Mouse (Mus musculus): Measurements from ENCODE around the gene Smyd3. TPM values are rescaled to one million over a fixed set of nuclear protein-coding genes. Genes with fewer than 3 reads are reported as not detected.

Smyd3 gene
- polyA plus RNA-seq, 1 experiment from 2014 or later = 18.3 TPM

DNA sequence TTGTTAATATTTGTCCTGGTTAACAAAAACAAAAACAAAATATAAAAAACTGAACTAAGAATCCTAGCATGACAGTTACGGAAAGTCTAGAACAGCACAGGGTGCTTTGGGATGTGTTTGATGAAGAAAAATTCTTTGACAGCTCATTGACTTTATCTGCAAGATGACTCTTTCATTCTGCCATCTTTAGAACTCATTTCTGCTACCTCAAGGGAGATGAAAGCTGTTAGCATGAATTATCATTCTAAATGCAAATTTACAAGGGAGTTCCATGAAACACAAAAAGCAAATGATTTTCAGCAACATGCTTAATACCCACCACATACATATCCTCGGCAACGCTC lies 190.9 kb downstream of the Smyd3 start:
- Histone ChIP-seq H3K4me1 (replicated peaks; ENCODE audit: insufficient read depth, low read length) (0 out of 2 replicates have a peak, but pooled peaks cover 3% of the 10 kb centered on the region), H3K36me3 (ENCODE audit: insufficient read depth, low read length) (no peaks in the 10 kb centered on the region), H3K4me3 (replicated peaks; ENCODE audit: low read depth, low read length) (no peak overlapping the region), H3K9me3 (replicated peaks; ENCODE audit: low read length) (no peaks in the 10 kb centered on the region), H3K27ac (no peak overlapping the region), H3K9ac (ENCODE audit: low read depth, low read length) (no peak overlapping the region), H3K27me3 (ENCODE audit: insufficient read depth, low read length) (no peaks in the 10 kb centered on the region), H3K4me2 (ENCODE audit: low read length) (no peak overlapping the region)
- WGBS = 97% methylated on average over 3 of the region's 3 CpGs
- ATAC-seq (replicated peaks; ENCODE audit: low FRiP score, low read depth) (no peak), DNase-seq (ENCODE audit: low spot score) (no peak)
- TF ChIP-seq CTCF (IDR thresholded peaks at IDR 0.05; ENCODE audit: low read depth) = no peak

DNA sequence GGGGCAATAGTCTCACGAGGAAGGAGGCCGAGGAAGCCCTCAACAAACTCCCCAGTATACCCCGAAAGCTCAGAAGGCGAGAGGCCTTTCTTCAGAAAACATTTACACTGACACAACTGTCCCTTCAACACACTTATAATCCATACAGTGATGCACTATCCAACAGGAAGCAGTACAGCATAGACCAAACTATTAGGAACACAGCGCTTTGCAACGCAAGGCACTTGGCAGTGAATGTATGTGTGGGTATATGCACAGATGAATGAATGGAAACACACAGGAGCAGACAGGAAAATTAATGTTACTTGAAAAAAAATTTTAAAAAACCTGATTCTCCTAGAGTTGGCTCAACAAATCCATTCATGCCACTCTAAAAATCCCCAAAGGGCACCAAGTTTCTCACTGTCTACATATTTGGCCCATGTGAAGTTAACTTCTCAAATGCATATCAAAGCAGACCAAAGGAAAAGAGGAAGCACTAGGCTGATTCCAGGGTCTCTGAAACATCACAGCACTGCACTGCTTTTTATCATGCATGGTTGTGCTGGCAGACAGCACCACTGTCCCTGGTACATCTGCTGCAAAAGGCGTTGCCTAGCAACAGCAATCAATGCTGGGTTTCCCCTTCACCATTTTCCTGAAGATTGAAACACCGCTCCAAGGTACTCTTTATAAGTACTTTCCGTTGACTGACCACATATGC lies 191.4 kb downstream of the Smyd3 start:
- Histone ChIP-seq H3K9ac (ENCODE audit: low read depth, low read length) (no peak overlapping the region), H3K36me3 (ENCODE audit: insufficient read depth, low read length) (no peaks in the 10 kb centered on the region), H3K27ac (no peak overlapping the region), H3K27me3 (ENCODE audit: insufficient read depth, low read length) (no peaks in the 10 kb centered on the region), H3K4me2 (ENCODE audit: low read length) (no peak overlapping the region), H3K4me3 (replicated peaks; ENCODE audit: low read depth, low read length) (no peak overlapping the region), H3K9me3 (replicated peaks; ENCODE audit: low read length) (no peaks in the 10 kb centered on the region), H3K4me1 (replicated peaks; ENCODE audit: insufficient read depth, low read length) (0 out of 2 replicates have a peak, but pooled peaks cover 3% of the 10 kb centered on the region)
- 92% methylated on average over 9 of the region's 9 CpGs for WGBS
- no peak for ATAC-seq (replicated peaks; ENCODE audit: low FRiP score, low read depth)
- no peak for DNase-seq (ENCODE audit: low spot score)
- no peak for TF ChIP-seq CTCF (IDR thresholded peaks at IDR 0.05; ENCODE audit: low read depth)

DNA sequence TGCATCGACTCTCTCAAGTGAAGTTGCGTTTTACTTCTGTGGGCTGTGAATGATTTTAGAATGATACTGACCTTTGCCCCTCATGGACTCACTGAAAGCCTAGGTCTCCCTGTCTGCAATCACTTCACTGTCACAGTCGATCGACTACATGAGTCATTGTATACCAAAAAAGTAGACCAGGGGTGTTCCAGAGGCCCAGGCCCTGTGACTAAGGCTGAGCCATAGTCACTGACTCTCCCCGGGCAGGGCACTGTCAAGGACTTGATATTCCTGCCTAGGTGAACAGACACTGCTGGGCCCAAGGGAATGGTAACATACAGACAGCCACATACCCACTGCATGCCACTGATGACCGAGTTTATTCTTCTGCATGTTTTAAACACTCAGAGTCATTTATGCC lies 193.6 kb downstream of the Smyd3 start:
- no peak overlapping the region for H3K27ac ChIP-seq
- 48% methylated on average over 6 of the region's 6 CpGs for WGBS
- H3K4me1 ChIP-seq (replicated peaks; ENCODE audit: insufficient read depth, low read length) = 0 out of 2 replicates have a peak, but pooled peaks cover 3% of the 10 kb centered on the region
- peak; percentile 38 for DNase-seq (ENCODE audit: low spot score)
- H3K27me3 ChIP-seq (ENCODE audit: insufficient read depth, low read length) = no peaks in the 10 kb centered on the region
- no peak overlapping the region for H3K4me2 ChIP-seq (ENCODE audit: low read length)
- no peak overlapping the region for H3K4me3 ChIP-seq (replicated peaks; ENCODE audit: low read depth, low read length)
- peak; percentile 82 for ATAC-seq (replicated peaks; ENCODE audit: low FRiP score, low read depth)
- H3K9ac ChIP-seq (ENCODE audit: low read depth, low read length) = no peak overlapping the region
- H3K9me3 ChIP-seq (replicated peaks; ENCODE audit: low read length) = no peaks in the 10 kb centered on the region
- no peak for TF ChIP-seq CTCF (IDR thresholded peaks at IDR 0.05; ENCODE audit: low read depth)
- H3K36me3 ChIP-seq (ENCODE audit: insufficient read depth, low read length) = no peaks in the 10 kb centered on the region

DNA sequence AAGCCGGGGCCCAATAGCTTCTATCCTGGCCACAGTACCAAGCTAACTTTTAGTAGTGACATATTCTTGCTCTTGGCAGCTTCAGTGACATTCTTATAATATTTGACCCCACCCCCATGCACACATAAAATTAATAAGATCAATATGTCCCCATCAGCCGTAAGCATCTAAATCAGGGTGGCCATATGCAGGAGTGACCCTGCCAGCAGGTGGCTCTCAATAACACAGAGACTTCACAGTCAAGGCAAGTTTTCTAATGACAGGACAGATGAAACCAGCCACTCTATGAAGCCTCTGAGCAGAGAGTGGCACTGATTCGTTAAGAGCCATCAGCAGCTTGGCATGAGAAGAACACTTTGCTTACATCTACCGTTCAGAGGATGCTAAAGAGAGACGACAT lies 204.2 kb downstream of the Smyd3 start:
- peak; percentile 54 for TF ChIP-seq CTCF (IDR thresholded peaks at IDR 0.05; ENCODE audit: low read depth)
- Histone ChIP-seq H3K9ac (ENCODE audit: low read depth, low read length) (no peak overlapping the region), H3K27me3 (ENCODE audit: insufficient read depth, low read length) (no peaks in the 10 kb centered on the region), H3K4me3 (replicated peaks; ENCODE audit: low read depth, low read length) (no peak overlapping the region), H3K4me1 (replicated peaks; ENCODE audit: insufficient read depth, low read length) (no peaks in the 10 kb centered on the region), H3K9me3 (replicated peaks; ENCODE audit: low read length) (no peaks in the 10 kb centered on the region), H3K4me2 (ENCODE audit: low read length) (no peak overlapping the region), H3K27ac (no peak overlapping the region), H3K36me3 (ENCODE audit: insufficient read depth, low read length) (no peaks in the 10 kb centered on the region)
- 78% methylated on average over 5 of the region's 5 CpGs for WGBS
- ATAC-seq (replicated peaks; ENCODE audit: low FRiP score, low read depth) (no peak), DNase-seq (ENCODE audit: low spot score) (peak; percentile 16)

DNA sequence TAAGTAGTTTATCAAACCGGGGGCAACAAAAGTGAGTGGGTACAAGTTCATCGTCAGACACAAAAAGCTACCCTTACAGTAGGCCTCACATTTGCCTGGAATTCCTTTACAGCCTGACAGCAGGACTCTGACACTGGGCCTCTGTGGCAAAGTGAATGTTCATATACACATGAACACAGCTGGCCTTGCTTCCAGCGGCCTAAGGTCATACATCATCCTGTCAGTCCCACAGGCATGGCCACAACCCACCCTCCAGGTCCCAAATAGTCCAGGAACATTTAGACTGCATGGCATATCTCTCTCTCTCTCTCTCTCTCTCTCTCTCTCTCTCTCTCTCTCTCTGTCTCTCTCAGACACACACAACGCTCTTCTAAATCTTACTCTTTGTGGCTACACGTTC lies 208.4 kb downstream of the Smyd3 start:
- no peaks in the 10 kb centered on the region for H3K27me3 ChIP-seq (ENCODE audit: insufficient read depth, low read length)
- no peak overlapping the region for H3K4me2 ChIP-seq (ENCODE audit: low read length)
- no peak for ATAC-seq (replicated peaks; ENCODE audit: low FRiP score, low read depth)
- no peak overlapping the region for H3K27ac ChIP-seq
- DNase-seq (ENCODE audit: low spot score) = peak; percentile 16
- no peak for TF ChIP-seq CTCF (IDR thresholded peaks at IDR 0.05; ENCODE audit: low read depth)
- no peaks in the 10 kb centered on the region for H3K4me1 ChIP-seq (replicated peaks; ENCODE audit: insufficient read depth, low read length)
- H3K9ac ChIP-seq (ENCODE audit: low read depth, low read length) = no peak overlapping the region
- no peaks in the 10 kb centered on the region for H3K36me3 ChIP-seq (ENCODE audit: insufficient read depth, low read length)
- H3K4me3 ChIP-seq (replicated peaks; ENCODE audit: low read depth, low read length) = no peak overlapping the region
- WGBS = 55% methylated on average over 5 of the region's 5 CpGs
- H3K9me3 ChIP-seq (replicated peaks; ENCODE audit: low read length) = no peaks in the 10 kb centered on the region

DNA sequence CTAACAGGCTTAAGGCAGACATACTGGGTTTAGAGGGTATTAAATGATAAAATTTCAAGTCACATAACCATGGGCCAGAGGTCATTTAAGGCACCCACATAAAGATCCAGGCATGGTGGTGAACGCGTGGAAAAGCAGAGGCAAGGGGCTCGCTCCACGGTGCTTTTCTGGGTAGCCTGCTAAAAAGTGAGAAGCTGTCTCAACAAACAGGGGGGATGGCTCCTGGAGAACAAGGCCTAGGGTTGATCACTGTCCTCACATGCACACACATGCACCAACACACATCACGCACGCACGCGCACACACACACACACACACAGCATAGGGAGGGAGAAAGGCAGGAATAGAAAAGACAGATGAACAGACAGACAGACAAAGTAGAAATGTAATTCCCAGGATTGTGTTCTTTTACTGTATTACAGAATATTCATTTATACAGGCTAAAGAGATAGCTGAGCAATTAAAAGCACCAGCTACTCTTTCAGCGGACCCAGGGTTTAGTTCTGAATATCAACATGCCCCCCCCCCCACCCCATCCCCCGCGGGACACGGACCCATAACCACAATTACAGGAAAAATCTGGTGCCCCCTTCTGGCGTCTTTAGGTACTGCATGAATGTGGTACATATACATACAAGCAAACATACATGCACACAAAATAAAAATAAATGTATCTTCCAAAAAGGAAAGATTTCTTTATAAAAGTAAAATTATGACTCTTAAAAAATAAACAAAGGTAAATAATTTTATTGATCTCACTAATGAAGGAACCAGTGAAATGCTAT lies 215.2 kb downstream of the Smyd3 start:
- no peak for ATAC-seq (replicated peaks; ENCODE audit: low FRiP score, low read depth)
- no peak for DNase-seq (ENCODE audit: low spot score)

More for the DNA sequence above, 215.2 kb downstream of the Smyd3 start:
- peak; percentile 41; the same call in 1 of the 2 replicates for TF ChIP-seq CTCF (IDR thresholded peaks at IDR 0.05; ENCODE audit: low read depth)
- no peaks in the 10 kb centered on the region for H3K27me3 ChIP-seq (ENCODE audit: insufficient read depth, low read length)
- H3K4me1 ChIP-seq (replicated peaks; ENCODE audit: insufficient read depth, low read length) = no peaks in the 10 kb centered on the region
- H3K27ac ChIP-seq = no peak overlapping the region
- H3K4me3 ChIP-seq (replicated peaks; ENCODE audit: low read depth, low read length) = no peak overlapping the region
- H3K9ac ChIP-seq (ENCODE audit: low read depth, low read length) = no peak overlapping the region
- 91% methylated on average over 13 of the region's 13 CpGs for WGBS
- H3K36me3 ChIP-seq (ENCODE audit: insufficient read depth, low read length) = no peaks in the 10 kb centered on the region
- H3K4me2 ChIP-seq (ENCODE audit: low read length) = no peak overlapping the region
- H3K9me3 ChIP-seq (replicated peaks; ENCODE audit: low read length) = no peaks in the 10 kb centered on the region
